Mouse (Mus musculus) neural tube, embryonic 11.5 days (tissue): Measurements from ENCODE around the gene 1700012A03Rik. TPM values are rescaled to one million over a fixed set of nuclear protein-coding genes. Genes with fewer than 3 reads are reported as not detected.

ENCODE experiments used
- ATAC-seq: fragments of 200-750 bp; cut with Nextera tagmentation; 2 replicates; pipeline ENCODE4 v1.8.0; 2017; ENCODE audit warnings: moderate number of reproducible peaks, mild to moderate bottlenecking, moderate TSS enrichment, moderate library complexity; ENCODE audit not compliant: insufficient read depth, low FRiP score, low TSS enrichment
- DNase-seq: peaks from one replicate; pipeline ENCODE4 v3.0.0-alpha.2; 2015; ENCODE audit warnings: low spot score
- H3K27ac ChIP-seq: fragments of 300-500 bp; sonication (generic); 2 replicates; pipeline ENCODE4 v1.5.1; 2014; ENCODE audit warnings: low read depth, mild to moderate bottlenecking, low read length
- H3K27me3 ChIP-seq: fragments of 300-500 bp; sonication (generic); 2 replicates; pipeline ENCODE4 v1.6.1; 2014; ENCODE audit warnings: mild to moderate bottlenecking, low read length, mixed read lengths; ENCODE audit not compliant: control insufficient read depth, insufficient read depth
- H3K36me3 ChIP-seq: fragments of 300-500 bp; sonication (generic); 2 replicates; pipeline ENCODE4 v1.6.1; 2014; ENCODE audit warnings: mild to moderate bottlenecking, low read length, moderate library complexity, mixed read lengths; ENCODE audit not compliant: control insufficient read depth, insufficient read depth
- H3K4me1 ChIP-seq: fragments of 300-500 bp; sonication (generic); 2 replicates; pipeline ENCODE4 v1.6.1; 2014; ENCODE audit warnings: low read length, mixed read lengths; ENCODE audit not compliant: control insufficient read depth, insufficient read depth
- H3K4me2 ChIP-seq: fragments of 300-500 bp; sonication (generic); 2 replicates; pipeline ENCODE4 v1.6.1; 2014; ENCODE audit warnings: low read depth, mild to moderate bottlenecking, moderate library complexity
- H3K4me3 ChIP-seq: fragments of 300-500 bp; sonication (generic); 2 replicates; pipeline ENCODE4 v1.5.1; 2014; ENCODE audit warnings: low read depth, low read length
- H3K9ac ChIP-seq: fragments of 300-500 bp; sonication (generic); 2 replicates; pipeline ENCODE4 v1.6.1; 2014; ENCODE audit warnings: mild to moderate bottlenecking, low read length
- H3K9me3 ChIP-seq: fragments of 300-500 bp; sonication (generic); 2 replicates; pipeline ENCODE4 v1.6.1; 2016; ENCODE audit warnings: low read length; ENCODE audit not compliant: control insufficient read depth
- WGBS: fragments of 180-500 bp; shearing (Covaris S2); extraction: QIAGEN DNeasy Blood & Tissue Kit; methylation state at CpG from one replicate; pipeline ENCODE4 v1.1.7; 2014; 5-methylcytosine and 5-hydroxymethylcytosine counted together
- polyA plus RNA-seq: library from polyadenylated mRNA; unstranded; fragments of >200 nt; fragmentation: Nextera tagmentation; extraction: Ambion mirVana; gene quantifications from 2 replicates; pipeline ENCODE4 v1.2.1, GENCODE M21; 2014

Gene 1700012A03Rik
- polyA plus RNA-seq, 1 experiment from 2014 or later = not detected

- Histone ChIP-seq H3K4me1 (no peaks in the 10 kb centered on the region), H3K9me3 (no peaks in the 10 kb centered on the region), H3K27ac (no peak overlapping the region), H3K4me3 (no peak overlapping the region), H3K4me2 (no peak overlapping the region), H3K27me3 (no peaks in the 10 kb centered on the region), H3K36me3 (no peaks in the 10 kb centered on the region), H3K9ac (no peak overlapping the region)
- no peak for ATAC-seq
- DNase-seq = no peak
- 91% methylated on average over 2 of the region's 2 CpGs for WGBS
Measured at GRCm38 (mm10) chr6:32060641-32061040, 10.6 kb downstream of the 1700012A03Rik start.

GRCm38 (mm10) chr6:32061266-32061665 is 11.2 kb downstream of the 1700012A03Rik start:
- Histone ChIP-seq H3K9ac (no peak overlapping the region), H3K4me3 (no peak overlapping the region), H3K4me1 (no peaks in the 10 kb centered on the region), H3K27ac (no peak overlapping the region), H3K4me2 (no peak overlapping the region), H3K36me3 (no peaks in the 10 kb centered on the region), H3K9me3 (no peaks in the 10 kb centered on the region), H3K27me3 (no peaks in the 10 kb centered on the region)
- 95% methylated on average over 9 of the region's 9 CpGs for WGBS
- ATAC-seq (no peak), DNase-seq (no peak)

- Histone ChIP-seq H3K9me3 (no peaks in the 10 kb centered on the region), H3K27ac (no peak overlapping the region), H3K4me2 (no peak overlapping the region), H3K4me1 (no peaks in the 10 kb centered on the region), H3K4me3 (no peak overlapping the region), H3K9ac (no peak overlapping the region), H3K27me3 (no peaks in the 10 kb centered on the region), H3K36me3 (no peaks in the 10 kb centered on the region)
- DNase-seq = no peak
- ATAC-seq = no peak
- WGBS = 92% methylated on average over 10 of the region's 10 CpGs
Measured at GRCm38 (mm10) chr6:32065789-32066510, 15.9 kb downstream of the 1700012A03Rik start.

GRCm38 (mm10) chr6:32072161-32072560 is 22.1 kb downstream of the 1700012A03Rik start:
- ATAC-seq = no peak
- Histone ChIP-seq H3K4me2 (no peak overlapping the region), H3K9ac (no peak overlapping the region), H3K36me3 (no peaks in the 10 kb centered on the region), H3K9me3 (no peaks in the 10 kb centered on the region), H3K4me3 (no peak overlapping the region), H3K27ac (no peak overlapping the region), H3K4me1 (no peaks in the 10 kb centered on the region), H3K27me3 (no peaks in the 10 kb centered on the region)
- DNase-seq = no peak
- 84% methylated on average over 1 of the region's 1 CpGs for WGBS

- DNase-seq (no peak), ATAC-seq (no peak)
- Histone ChIP-seq H3K36me3 (no peaks in the 10 kb centered on the region), H3K9ac (no peak overlapping the region), H3K4me2 (no peak overlapping the region), H3K4me1 (no peaks in the 10 kb centered on the region), H3K4me3 (no peak overlapping the region), H3K9me3 (no peaks in the 10 kb centered on the region), H3K27ac (no peak overlapping the region), H3K27me3 (no peaks in the 10 kb centered on the region)
- WGBS = 88% methylated on average over 10 of the region's 14 CpGs
Measured at GRCm38 (mm10) chr6:32093312-32093711, 43.3 kb downstream of the 1700012A03Rik start.

- no peaks in the 10 kb centered on the region for H3K36me3 ChIP-seq
- ATAC-seq = no peak
- no peak overlapping the region for H3K9ac ChIP-seq
- H3K27ac ChIP-seq = no peak overlapping the region
- no peak overlapping the region for H3K4me2 ChIP-seq
- no peaks in the 10 kb centered on the region for H3K27me3 ChIP-seq
- DNase-seq = no peak
- no peak overlapping the region for H3K4me3 ChIP-seq
- 46% methylated on average over 9 of the region's 9 CpGs for WGBS
- no peaks in the 10 kb centered on the region for H3K9me3 ChIP-seq
- no peaks in the 10 kb centered on the region for H3K4me1 ChIP-seq
Measured at GRCm38 (mm10) chr6:32105547-32106275, 55.7 kb downstream of the 1700012A03Rik start.
